Comparison of ENCODE assay signal across 21 mouse cellular contexts in the genomic region with DNA sequence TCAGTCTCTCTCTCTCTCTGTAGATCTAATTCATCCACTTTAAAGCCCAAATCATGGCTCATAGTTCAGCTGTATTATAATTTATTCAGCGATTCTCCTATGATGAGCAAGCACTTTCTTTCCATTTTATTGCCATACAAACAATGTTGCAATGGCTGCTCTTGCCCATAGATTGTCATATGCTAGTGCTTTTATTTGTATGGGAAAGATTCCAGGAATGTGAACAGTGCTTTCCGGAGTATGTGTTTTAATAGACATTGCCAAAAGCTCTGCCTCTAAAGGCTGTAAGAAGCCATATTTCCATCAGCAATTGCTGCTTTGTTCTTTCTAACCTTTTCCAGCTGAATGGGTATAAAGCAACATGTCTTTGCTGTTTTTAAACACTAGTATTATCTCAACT.
DNase-seq lines count a peak whose midpoint lies in the region; ATAC-seq and TF ChIP-seq lines count a peak whose summit lies in the region.
"Had no signal": no experiment of that assay in that cellular context is flagged by ENCODE, and none has a peak within 500 bp of the region (broad histone marks: within the 10 kb centered on the region; RNA-seq: fewer than 3 reads in every experiment).

No protein-coding gene starts in this region.

- H3K36me3 ChIP-seq in embryonic facial prominence, embryonic 14.5 days (ENCODE audit: control insufficient read depth, insufficient read depth, low read length), result no peaks in the 10 kb centered on the region
- no peaks in the 10 kb centered on the region for H3K36me3 ChIP-seq in embryonic facial prominence, embryonic 10.5 days (replicated peaks)
- no peaks in the 10 kb centered on the region for H3K36me3 ChIP-seq in kidney, postnatal 0 days (ENCODE audit: insufficient read depth, low read length)
- no peaks in the 10 kb centered on the region for H3K36me3 ChIP-seq in lung, embryonic 16.5 days (ENCODE audit: control insufficient read depth, insufficient read depth, low read length)
- H3K36me3 ChIP-seq: G1E; heart, embryonic 12.5 days; hindbrain, embryonic 12.5 days had no signal

- H3K4me3 ChIP-seq in embryonic facial prominence, embryonic 14.5 days (ENCODE audit: low read depth, low read length), result no peak overlapping the region
- H3K4me3 ChIP-seq in embryonic facial prominence, embryonic 10.5 days, result no peak overlapping the region
- H3K4me3 ChIP-seq in kidney, postnatal 0 days (replicated peaks; ENCODE audit: low read depth, low read length), result no peak overlapping the region
- no peak overlapping the region for H3K4me3 ChIP-seq in lung, embryonic 16.5 days (ENCODE audit: low read length)
- H3K4me3 ChIP-seq: heart, embryonic 12.5 days; hindbrain, embryonic 12.5 days had no signal

- H3K27me3 ChIP-seq in embryonic facial prominence, embryonic 14.5 days (replicated peaks; ENCODE audit: control insufficient read depth, insufficient read depth, low read length), result no peaks in the 10 kb centered on the region
- no peaks in the 10 kb centered on the region for H3K27me3 ChIP-seq in embryonic facial prominence, embryonic 10.5 days (replicated peaks; ENCODE audit: low read depth, poor library complexity, severe bottlenecking)
- no peaks in the 10 kb centered on the region for H3K27me3 ChIP-seq in kidney, postnatal 0 days (ENCODE audit: insufficient read depth, low read length)
- no peaks in the 10 kb centered on the region for H3K27me3 ChIP-seq in lung, embryonic 16.5 days (ENCODE audit: control insufficient read depth, insufficient read depth, low read depth, low read length)
- H3K27me3 ChIP-seq: heart, embryonic 12.5 days; hindbrain, embryonic 12.5 days had no signal

- no peak for ATAC-seq in embryonic facial prominence, embryonic 14.5 days (ENCODE audit: low read depth)
- no peak for ATAC-seq in kidney, postnatal 0 days (replicated peaks; ENCODE audit: low FRiP score, low read depth)
- peak; percentile 38; the same call in 1 of the 2 replicates for ATAC-seq in lung, embryonic 16.5 days (ENCODE audit: low read depth)
- ATAC-seq: CD4-positive, CD25-positive, alpha-beta regulatory T cell, adult 4 months; forebrain, postnatal 0 days; hindbrain, embryonic 16.5 days; inflammation-experienced regulatory T-cells, adult 6 months had no signal

- no peaks in the 10 kb centered on the region for H3K4me1 ChIP-seq in embryonic facial prominence, embryonic 14.5 days (ENCODE audit: control insufficient read depth, insufficient read depth, low read length)
- no peaks in the 10 kb centered on the region for H3K4me1 ChIP-seq in embryonic facial prominence, embryonic 10.5 days
- H3K4me1 ChIP-seq in kidney, postnatal 0 days (replicated peaks; ENCODE audit: insufficient read depth, low read length), result no peaks in the 10 kb centered on the region
- no peaks in the 10 kb centered on the region for H3K4me1 ChIP-seq in lung, embryonic 16.5 days (replicated peaks; ENCODE audit: control insufficient read depth, insufficient read depth, low read length)
- H3K4me1 ChIP-seq: heart, embryonic 12.5 days; hindbrain, embryonic 12.5 days had no signal

- whole genome bisulfite sequencing in embryonic facial prominence, embryonic 14.5 days, result 70% methylated on average over 2 of the region's 2 CpGs
- WGBS in embryonic facial prominence, embryonic 10.5 days, result 92% methylated on average over 2 of the region's 2 CpGs
- 61% methylated on average over 2 of the region's 2 CpGs for WGBS in kidney, postnatal 0 days
- WGBS in lung, embryonic 16.5 days, result 43% methylated on average over 2 of the region's 2 CpGs

- H3K9ac ChIP-seq in embryonic facial prominence, embryonic 14.5 days (ENCODE audit: low read depth, low read length), result no peak overlapping the region
- H3K9ac ChIP-seq in kidney, postnatal 0 days (ENCODE audit: low read depth, low read length), result no peak overlapping the region
- no peak overlapping the region for H3K9ac ChIP-seq in lung, embryonic 16.5 days (ENCODE audit: low read length)
- H3K9ac ChIP-seq: forebrain, postnatal 0 days; heart, embryonic 12.5 days; hindbrain, embryonic 12.5 days had no signal

- no peak overlapping the region for H3K27ac ChIP-seq in embryonic facial prominence, embryonic 14.5 days (replicated peaks; ENCODE audit: low read depth, low read length)
- H3K27ac ChIP-seq in embryonic facial prominence, embryonic 10.5 days (replicated peaks), result no peak overlapping the region
- H3K27ac ChIP-seq in kidney, postnatal 0 days, result no peak overlapping the region
- no peak overlapping the region for H3K27ac ChIP-seq in lung, embryonic 16.5 days (ENCODE audit: low read length)
- H3K27ac ChIP-seq: hindbrain, embryonic 12.5 days had no signal

- H3K9me3 ChIP-seq in embryonic facial prominence, embryonic 14.5 days (ENCODE audit: control insufficient read depth, low read length), result no peaks in the 10 kb centered on the region
- H3K9me3 ChIP-seq in embryonic facial prominence, embryonic 10.5 days, result no peaks in the 10 kb centered on the region
- no peaks in the 10 kb centered on the region for H3K9me3 ChIP-seq in kidney, postnatal 0 days (replicated peaks; ENCODE audit: low read length)
- no peaks in the 10 kb centered on the region for H3K9me3 ChIP-seq in lung, embryonic 16.5 days (ENCODE audit: control insufficient read depth, low read length)
- H3K9me3 ChIP-seq: heart, embryonic 12.5 days; hindbrain, embryonic 12.5 days had no signal

- H3K4me2 ChIP-seq in embryonic facial prominence, embryonic 14.5 days (ENCODE audit: low read depth, low read length), result no peak overlapping the region
- no peak overlapping the region for H3K4me2 ChIP-seq in kidney, postnatal 0 days (ENCODE audit: low read length)
- no peak overlapping the region for H3K4me2 ChIP-seq in lung, embryonic 16.5 days (ENCODE audit: low read depth, low read length)
- H3K4me2 ChIP-seq: heart, embryonic 12.5 days; hindbrain, embryonic 12.5 days had no signal

- DNase-seq in embryonic facial prominence, embryonic 14.5 days (ENCODE audit: low spot score), result peak; percentile 54
- DNase-seq in embryonic facial prominence, embryonic 10.5 days (ENCODE audit: low spot score), result no peak
- peak; percentile 58 for DNase-seq in kidney, postnatal 0 days (ENCODE audit: low spot score)
- no peak for DNase-seq in kidney, postnatal 25 days
- DNase-seq in lung, postnatal 25 days (ENCODE audit: low spot score), result no peak
- DNase-seq in gonadal fat pad, adult 2 months (ENCODE audit: low read depth), result peak; percentile 5
- no peak for DNase-seq in kidney, postnatal 10 days
- DNase-seq: adrenal gland, postnatal 14 days; B cell, adult 2 months; cerebellum, adult 2 months; cerebellum, postnatal 10 days; forebrain, postnatal 0 days; gastrocnemius, postnatal 14 days; heart, postnatal 4 days had no signal

- no peak for TF ChIP-seq CTCF in kidney, postnatal 0 days (IDR thresholded peaks at IDR 0.05; ENCODE audit: low read depth)

Comparison
In these comparisons a context has a peak if more than half of its experiments do, and no peak if none do; other contexts are left out.
1. DNase-seq: peak in embryonic facial prominence, embryonic 14.5 days (single experiment), kidney, postnatal 0 days (single experiment) and gonadal fat pad, adult 2 months (single experiment); none in embryonic facial prominence, embryonic 10.5 days (single experiment), kidney, postnatal 25 days (0 of 2), lung, postnatal 25 days (single experiment) and kidney, postnatal 10 days (single experiment).